Mouse (Mus musculus): Measurements from ENCODE around the gene Gm7697. TPM values are rescaled to one million over a fixed set of nuclear protein-coding genes. Genes with fewer than 3 reads are reported as not detected.
"Not testable (repeated sequence)": the region's sequence is repeated elsewhere in the genome, so short reads cannot be mapped to it uniquely, and the experiment has no call there.

Gm7697 gene
- polyA plus RNA-seq, 1 experiment from 2014 or later = not detected

DNA sequence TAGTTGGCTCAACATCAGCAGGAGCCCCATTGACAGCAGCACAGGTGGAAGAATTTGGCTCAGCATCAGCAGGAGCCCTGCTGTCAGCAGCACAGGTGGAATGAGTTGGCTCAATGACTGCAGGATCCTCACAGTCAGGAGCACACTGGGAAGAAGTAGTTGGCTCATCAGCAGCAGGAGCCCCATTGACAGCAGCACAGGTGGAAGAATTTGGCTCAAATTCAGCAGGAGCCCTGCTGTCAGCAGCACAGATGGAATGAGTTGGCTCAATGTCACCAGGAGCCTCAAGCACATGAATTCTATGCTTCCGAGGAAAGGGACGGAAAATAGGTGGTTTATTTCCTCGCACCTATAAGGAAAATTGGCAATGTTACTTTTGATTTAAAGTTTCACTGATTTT, 47.8 kb downstream of the Gm7697 start:
- H3K36me3 ChIP-seq (ENCODE audit: control insufficient read depth, insufficient read depth, low read length); H3K27ac ChIP-seq (ENCODE audit: low read depth, low read length); H3K9me3 ChIP-seq (ENCODE audit: control insufficient read depth, low read length); H3K9ac ChIP-seq (replicated peaks; ENCODE audit: low read depth, low read length); H3K4me1 ChIP-seq (ENCODE audit: control insufficient read depth, insufficient read depth, low read length); H3K27me3 ChIP-seq (ENCODE audit: control insufficient read depth, insufficient read depth, low read length); H3K4me3 ChIP-seq (ENCODE audit: low read depth, low read length); ATAC-seq (ENCODE audit: low read depth); H3K4me2 ChIP-seq (ENCODE audit: low read depth, low read length): not testable (repeated sequence)
- WGBS = 93% methylated on average over 2 of the region's 3 CpGs

DNA sequence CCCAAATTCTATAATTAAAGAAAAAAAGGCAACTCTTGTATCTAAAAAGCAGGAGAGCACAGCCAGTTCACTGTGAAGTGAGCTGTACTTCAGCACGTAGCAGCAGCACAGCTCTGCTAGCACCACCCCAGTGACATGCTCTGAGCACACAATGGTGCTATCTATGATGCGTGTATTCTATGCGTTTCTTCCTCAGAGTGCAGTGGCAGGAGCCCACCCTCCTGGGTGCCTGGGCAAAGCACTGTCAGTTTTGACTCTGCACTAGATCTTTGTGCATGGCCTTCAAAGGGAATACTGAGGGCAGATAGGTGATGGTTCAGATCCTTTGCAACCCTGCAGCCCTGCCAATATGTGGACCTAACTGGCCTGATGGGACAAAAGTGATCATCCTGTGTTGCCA, 69.3 kb downstream of the Gm7697 start, which contains the start of gene Gm9495:
Gene Gm9495, minus strand, starts transcription at position 101 of the 400 bp plus-strand sequence.
- not testable (repeated sequence) for H3K9ac ChIP-seq (replicated peaks; ENCODE audit: low read depth, low read length); H3K27ac ChIP-seq (ENCODE audit: low read depth, low read length); H3K4me3 ChIP-seq (ENCODE audit: low read depth, low read length); H3K9me3 ChIP-seq (ENCODE audit: control insufficient read depth, low read length); ATAC-seq (ENCODE audit: low read depth); H3K4me2 ChIP-seq (ENCODE audit: low read depth, low read length); H3K27me3 ChIP-seq (ENCODE audit: control insufficient read depth, insufficient read depth, low read length); H3K36me3 ChIP-seq (ENCODE audit: control insufficient read depth, insufficient read depth, low read length); H3K4me1 ChIP-seq (ENCODE audit: control insufficient read depth, insufficient read depth, low read length)
- WGBS = 100% methylated on average over 1 of the region's 3 CpGs

Other genes with a start within 250 kb of the Gm7697 start
- not detected in 2 replicates for gene Gm9495, start 69.4 kb downstream of the Gm7697 start, polyA plus RNA-seq (2014; fragmentation: Nextera tagmentation; extraction: Ambion mirVana)
- gene Zfp868, start 102.6 kb upstream of the Gm7697 start, polyA plus RNA-seq (2014; fragmentation: Nextera tagmentation; extraction: Ambion mirVana) = 44.1 and 44.9 TPM in 2 replicates
- gene Zfp964, start 131.5 kb upstream of the Gm7697 start, polyA plus RNA-seq (2014; fragmentation: Nextera tagmentation; extraction: Ambion mirVana) = 3.0 and 3.1 TPM in 2 replicates
- 29.3 and 30.3 TPM in 2 replicates for gene Zfp869, start 187.7 kb upstream of the Gm7697 start, polyA plus RNA-seq (2014; fragmentation: Nextera tagmentation; extraction: Ambion mirVana)
- gene Zfp963, start 227.0 kb upstream of the Gm7697 start, polyA plus RNA-seq (2014; fragmentation: Nextera tagmentation; extraction: Ambion mirVana) = 8.8 and 9.3 TPM in 2 replicates